Mouse (Mus musculus) C2C12 (cell line): ENCODE data around the gene Stac3. TPM values are rescaled to one million over a fixed set of nuclear protein-coding genes. Genes with fewer than 3 reads are reported as not detected.

Experiments
- H3K27me3 ChIP-seq: one replicate; pipeline ENCODE4 v1.6.1; 2011; ENCODE audit not compliant: control insufficient read depth, insufficient read depth, insufficient read length
- H3K36me3 ChIP-seq: one replicate; pipeline ENCODE4 v1.6.1; 2011; ENCODE audit not compliant: control insufficient read depth, insufficient read depth
- H3K4me3 ChIP-seq: one replicate; pipeline ENCODE4 v1.5.1; 2011; ENCODE audit warnings: mild to moderate bottlenecking, control low read depth; ENCODE audit not compliant: poor library complexity, insufficient read depth, severe bottlenecking
- H3K79me2 ChIP-seq: one replicate; pipeline ENCODE4 v1.6.1; 2011; ENCODE audit not compliant: control insufficient read depth, insufficient read depth
- H3K79me3 ChIP-seq: one replicate; pipeline ENCODE4 v1.6.1; 2011; ENCODE audit warnings: low read depth, control low read depth
- H3ac ChIP-seq: one replicate; pipeline ENCODE3; 2011; ENCODE audit warnings: low read depth; ENCODE audit not compliant: control insufficient read depth, insufficient read length
- CEBPB ChIP-seq: IDR thresholded peaks from one replicate; pipeline ENCODE4 v1.6.1; 2011; ENCODE audit warnings: low read depth, mild to moderate bottlenecking, control low read depth, moderate library complexity
- CTCF ChIP-seq: IDR thresholded peaks from one replicate; pipeline ENCODE4 v1.5.1; 2011; ENCODE audit not compliant: control insufficient read depth, insufficient read depth, insufficient read length
- FOSL1 ChIP-seq: IDR thresholded peaks from one replicate; pipeline ENCODE4 v1.8.0; 2011; ENCODE audit warnings: mild to moderate bottlenecking, low read length; ENCODE audit not compliant: poor library complexity, insufficient read depth, severe bottlenecking
- MAX ChIP-seq: IDR thresholded peaks from one replicate; pipeline ENCODE4 v1.6.1; 2011; ENCODE audit warnings: mild to moderate bottlenecking, control low read depth
- MYOD1 ChIP-seq: IDR thresholded peaks from one replicate; pipeline ENCODE4 v1.6.1; 2011; ENCODE audit warnings: low read depth; ENCODE audit not compliant: control insufficient read depth, insufficient read length
- MYOG ChIP-seq: IDR thresholded peaks from one replicate; pipeline ENCODE4 v1.6.1; 2011; ENCODE audit not compliant: control insufficient read depth, insufficient read length; ENCODE audit errors: extremely low read depth
- USF1 ChIP-seq: IDR thresholded peaks from one replicate; pipeline ENCODE4 v1.6.1; 2011; ENCODE audit warnings: low read depth, mild to moderate bottlenecking, control low read depth, moderate library complexity
- polyA plus RNA-seq: library from polyadenylated mRNA; unstranded; fragments of >200 nt; fragmentation: generic; extraction: Trizol; gene quantifications from one replicate; pipeline ENCODE4 v1.2.1, GENCODE M21; 2012; ENCODE audit warnings: missing spikeins

Stac3 gene
- polyA plus RNA-seq, 1 experiment, result 9.7 TPM

GRCm38 (mm10) chr10:127485235-127485634 lies 16.3 kb upstream of the Stac3 start:
- H3K4me3 ChIP-seq, result no peak overlapping the region
- TF ChIP-seq MYOG (no peak), MYOD1 (no peak), CTCF (no peak), MAX (no peak), FOSL1 (no peak), CEBPB (no peak), USF1 (no peak)
- peak overlapping the region; percentile 39 for H3ac ChIP-seq
- peaks cover 54% of the 10 kb centered on the region for H3K36me3 ChIP-seq
- H3K79me2 ChIP-seq, result no peaks in the 10 kb centered on the region
- no peaks in the 10 kb centered on the region for H3K27me3 ChIP-seq
- H3K79me3 ChIP-seq, result no peaks in the 10 kb centered on the region

GRCm38 (mm10) chr10:127488856-127489255 lies 12.6 kb upstream of the Stac3 start:
- H3K36me3 ChIP-seq, result peaks cover 74% of the 10 kb centered on the region
- TF ChIP-seq CTCF (no peak), MYOD1 (no peak), MYOG (no peak), MAX (no peak), FOSL1 (no peak), USF1 (no peak), CEBPB (no peak)
- no peak overlapping the region for H3K4me3 ChIP-seq
- H3K27me3 ChIP-seq, result no peaks in the 10 kb centered on the region
- H3K79me2 ChIP-seq, result no peaks in the 10 kb centered on the region
- H3K79me3 ChIP-seq, result no peaks in the 10 kb centered on the region
- H3ac ChIP-seq, result no peak overlapping the region

- peaks cover 71% of the 10 kb centered on the region for H3K36me3 ChIP-seq
- TF ChIP-seq USF1, result no peak
- no peak for TF ChIP-seq MYOD1
- TF ChIP-seq MAX, result no peak
- TF ChIP-seq FOSL1, result no peak
- TF ChIP-seq CEBPB, result no peak
- no peak for TF ChIP-seq MYOG
- TF ChIP-seq CTCF, result no peak
- H3K27me3 ChIP-seq, result no peaks in the 10 kb centered on the region
- H3K4me3 ChIP-seq, result no peak overlapping the region
- H3K79me2 ChIP-seq, result no peaks in the 10 kb centered on the region
- no peak overlapping the region for H3ac ChIP-seq
- H3K79me3 ChIP-seq, result no peaks in the 10 kb centered on the region
Measured at GRCm38 (mm10) chr10:127490160-127491127, 11.0 kb upstream of the Stac3 start.

- H3K79me2 ChIP-seq, result no peaks in the 10 kb centered on the region
- H3K4me3 ChIP-seq, result no peak overlapping the region
- no peaks in the 10 kb centered on the region for H3K79me3 ChIP-seq
- H3K36me3 ChIP-seq, result peaks cover 71% of the 10 kb centered on the region
- H3K27me3 ChIP-seq, result no peaks in the 10 kb centered on the region
- TF ChIP-seq CTCF (no peak), USF1 (no peak), FOSL1 (no peak), MYOG (no peak), MYOD1 (no peak), MAX (no peak), CEBPB (no peak)
- H3ac ChIP-seq, result no peak overlapping the region
Measured at GRCm38 (mm10) chr10:127491128-127491512, 10.4 kb upstream of the Stac3 start.

- no peak for TF ChIP-seq MYOD1
- TF ChIP-seq USF1, result no peak
- no peak for TF ChIP-seq MAX
- no peak for TF ChIP-seq FOSL1
- no peak for TF ChIP-seq CEBPB
- no peak for TF ChIP-seq MYOG
- no peak for TF ChIP-seq CTCF
- Histone ChIP-seq H3K36me3 (peaks cover 75% of the 10 kb centered on the region), H3K4me3 (no peak overlapping the region), H3ac (no peak overlapping the region), H3K27me3 (no peaks in the 10 kb centered on the region), H3K79me3 (no peaks in the 10 kb centered on the region), H3K79me2 (no peaks in the 10 kb centered on the region)
Measured at GRCm38 (mm10) chr10:127492118-127492517, 9.4 kb upstream of the Stac3 start.

GRCm38 (mm10) chr10:127496156-127496555 lies 5.3 kb upstream of the Stac3 start:
- H3K27me3 ChIP-seq, result no peaks in the 10 kb centered on the region
- TF ChIP-seq MYOD1 (no peak), MYOG (no peak), CTCF (no peak), USF1 (no peak), CEBPB (no peak), FOSL1 (no peak), MAX (no peak)
- H3K79me3 ChIP-seq, result no peaks in the 10 kb centered on the region
- no peaks in the 10 kb centered on the region for H3K79me2 ChIP-seq
- no peak overlapping the region for H3ac ChIP-seq
- H3K4me3 ChIP-seq, result no peak overlapping the region
- H3K36me3 ChIP-seq, result peaks cover 69% of the 10 kb centered on the region
